Mouse (Mus musculus) heart, postnatal 0 days (tissue): ENCODE measurements around the gene Asic3.

ENCODE experiments used
- CTCF ChIP-seq: IDR thresholded peaks from 2 replicates; pipeline ENCODE4 v1.5.1; 2016; ENCODE audit warnings: antibody characterized with exemption, control low read depth, low read depth
- EP300 ChIP-seq: IDR thresholded peaks from 2 replicates; pipeline ENCODE4 v1.6.1; 2016; ENCODE audit warnings: antibody characterized with exemption, low read depth

DNA sequence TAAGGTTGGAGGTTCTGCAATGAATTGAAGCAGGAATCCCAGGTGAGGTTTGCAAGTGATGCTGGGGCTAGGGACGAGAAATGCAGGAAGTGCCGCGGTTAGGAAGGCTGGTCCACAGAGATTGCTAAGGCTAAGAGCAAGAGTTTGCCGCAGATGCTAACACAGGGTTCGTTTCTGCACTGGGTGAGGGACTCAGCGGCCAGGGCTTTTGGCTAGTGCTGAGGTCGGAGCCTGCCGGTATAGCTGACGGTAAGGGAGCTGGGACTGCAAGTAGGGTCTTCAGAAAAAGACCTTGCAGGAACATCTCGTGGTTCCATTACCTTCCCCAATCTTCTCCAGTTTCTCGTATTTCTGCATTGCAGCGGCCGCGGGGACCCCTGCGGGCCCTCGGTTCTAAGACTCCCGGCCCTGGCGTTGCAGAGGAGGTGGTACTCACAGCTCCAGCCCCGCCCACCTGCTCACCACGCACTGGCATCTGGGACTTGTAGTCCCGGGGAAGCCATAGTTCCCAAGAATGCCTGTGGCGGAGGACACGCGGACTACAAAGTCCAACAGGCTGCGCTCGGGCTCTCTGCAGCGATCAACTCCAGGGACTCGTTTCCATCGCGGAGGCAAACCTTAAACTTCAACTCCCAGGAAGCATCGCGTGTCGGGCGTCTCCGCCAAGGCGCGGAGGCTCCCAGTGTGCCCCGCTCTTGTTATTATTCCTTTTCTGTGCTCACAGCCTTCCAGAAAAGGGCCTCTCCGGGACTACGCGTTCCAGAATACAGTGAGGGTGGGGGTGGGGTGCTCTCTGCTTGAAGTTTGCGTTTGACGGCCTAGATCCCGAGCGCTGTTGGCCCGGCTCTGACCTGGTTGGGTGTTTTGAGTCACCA is 10.2 kb downstream of the Asic3 start, which contains the start of the genes Cdk5 and Slc4a2:
- TF ChIP-seq CTCF: no peak
- TF ChIP-seq EP300: peak; percentile 63; the same call in 1 of the 2 replicates
